Mouse (Mus musculus): ENCODE results near the gene Rad18.
"Not testable (repeated sequence)": the region's sequence is repeated elsewhere in the genome, so short reads cannot be mapped to it uniquely, and the experiment has no call there.

Rad18 gene

GRCm38 (mm10) chr6:112696056-112696950 lies at the start of gene Rad18:
Gene Rad18 (minus strand): TSS chr6:112696686.
- peak; percentile 68 to 82 for DNase-seq (ENCODE audit: low spot score in 2 of 2)

- DNase-seq (ENCODE audit: low spot score in 2 of 2): no peak
These were observed 45.8 kb upstream of the Rad18 start for GRCm38 (mm10) chr6:112742297-112742696.

GRCm38 (mm10) chr6:112741766-112742165 lies 45.3 kb upstream of the Rad18 start:
- no peak for DNase-seq (ENCODE audit: low spot score in 2 of 2)

GRCm38 (mm10) chr6:112739635-112740034 lies 43.1 kb upstream of the Rad18 start:
- DNase-seq (ENCODE audit: low spot score in 2 of 2): no peak

- peak; percentile 7 to 29 for DNase-seq (ENCODE audit: low spot score in 2 of 2)
These were observed 42.4 kb upstream of the Rad18 start for GRCm38 (mm10) chr6:112738924-112739323.

GRCm38 (mm10) chr6:112736471-112736870 lies 40.0 kb upstream of the Rad18 start:
- DNase-seq (ENCODE audit: low spot score in 2 of 2): no peak

- DNase-seq (ENCODE audit: low spot score in 2 of 2): no peak
These were observed 38.6 kb upstream of the Rad18 start for GRCm38 (mm10) chr6:112735054-112735453.

GRCm38 (mm10) chr6:112733942-112734341 lies 37.5 kb upstream of the Rad18 start:
- no peak for DNase-seq (ENCODE audit: low spot score in 2 of 2)

- no peak for DNase-seq (ENCODE audit: low spot score in 2 of 2)
These were observed 35.9 kb upstream of the Rad18 start for GRCm38 (mm10) chr6:112732434-112732833.

- no peak for DNase-seq (ENCODE audit: low spot score in 2 of 2)
These were observed 34.9 kb upstream of the Rad18 start for GRCm38 (mm10) chr6:112731386-112731785.

GRCm38 (mm10) chr6:112728760-112729422 lies 32.4 kb upstream of the Rad18 start:
- peak; percentile 39 to 44 for DNase-seq (ENCODE audit: low spot score in 2 of 2)

GRCm38 (mm10) chr6:112725468-112725867 lies 29.0 kb upstream of the Rad18 start:
- no peak for DNase-seq (ENCODE audit: low spot score in 2 of 2)

- no peak for DNase-seq (ENCODE audit: low spot score in 2 of 2)
These were observed 24.1 kb upstream of the Rad18 start for GRCm38 (mm10) chr6:112720409-112721080.

GRCm38 (mm10) chr6:112719983-112720382 lies 23.5 kb upstream of the Rad18 start:
- no peak for DNase-seq (ENCODE audit: low spot score in 2 of 2)

- no peak for DNase-seq (ENCODE audit: low spot score in 2 of 2)
These were observed 20.7 kb upstream of the Rad18 start for GRCm38 (mm10) chr6:112717168-112717567.

GRCm38 (mm10) chr6:112713951-112714350 lies 17.5 kb upstream of the Rad18 start:
- no peak for DNase-seq (ENCODE audit: low spot score in 2 of 2)

GRCm38 (mm10) chr6:112702296-112702695 lies 5.8 kb upstream of the Rad18 start:
- not testable (repeated sequence) for DNase-seq (ENCODE audit: low spot score in 2 of 2)

GRCm38 (mm10) chr6:112700392-112700791 lies 3.9 kb upstream of the Rad18 start:
- DNase-seq (ENCODE audit: low spot score in 2 of 2): peak in 1 of 2 experiments; percentile 35

- no peak for DNase-seq (ENCODE audit: low spot score in 2 of 2)
These were observed 2.6 kb upstream of the Rad18 start for GRCm38 (mm10) chr6:112699115-112699514.

GRCm38 (mm10) chr6:112694492-112694891 lies 2.0 kb downstream of the Rad18 start:
- no peak for DNase-seq (ENCODE audit: low spot score in 2 of 2)

GRCm38 (mm10) chr6:112691523-112691922 lies 5.0 kb downstream of the Rad18 start:
- no peak for DNase-seq (ENCODE audit: low spot score in 2 of 2)

GRCm38 (mm10) chr6:112688033-112688432 lies 8.5 kb downstream of the Rad18 start:
- no peak for DNase-seq (ENCODE audit: low spot score in 2 of 2)
